Mouse (Mus musculus) CH12.LX (cell line): ENCODE measurements at regions not wholly inside any gene's neighbourhood (a gene's known extent, or its start where the extent isn't known, plus 50 kb on each side); places are given as distances from the start of the nearest gene placed in this dataset.

Experiments
- DNase-seq: peaks from one replicate; pipeline ENCODE4 v3.0.0-alpha.2; 2013; ENCODE audit errors: extremely low read depth
- H3K27ac ChIP-seq: 2 replicates; pipeline ENCODE4 v1.5.1; 2012; ENCODE audit warnings: low read depth, mild to moderate bottlenecking, control low read depth, moderate library complexity; ENCODE audit not compliant: insufficient read depth
- H3K27me3 ChIP-seq: replicated peaks from 2 replicates; pipeline ENCODE3; 2012; ENCODE audit warnings: inconsistent platforms
- H3K36me3 ChIP-seq, 2 experiments: replicated peaks in 1 of 2; 2 replicates each; pipeline versions ENCODE3 to v1.6.1; 2012; ENCODE audit warnings: inconsistent platforms in 1 of 2, low read length in 1 of 2, mild to moderate bottlenecking in 1 of 2, mixed read lengths in 1 of 2, moderate library complexity in 1 of 2; ENCODE audit not compliant: control insufficient read depth in 1 of 2, insufficient read depth in 1 of 2
- H3K4me1 ChIP-seq, 2 experiments: 2 replicates each; pipeline ENCODE4 v1.6.1; 2012; ENCODE audit warnings: inconsistent platforms in 1 of 2, moderate library complexity in 1 of 2; ENCODE audit not compliant: insufficient read depth in 2 of 2, control insufficient read depth in 1 of 2
- H3K4me2 ChIP-seq: 2 replicates; pipeline ENCODE4 v1.6.1; 2012; ENCODE audit warnings: low read depth, mild to moderate bottlenecking, control low read depth; ENCODE audit not compliant: poor library complexity, insufficient read depth, severe bottlenecking
- H3K4me3 ChIP-seq, 3 experiments: fragments of 150-350 bp in 1 of 3; sonication (generic) in 1 of 3; replicated peaks in 1 of 3; 2 replicates each; pipeline versions ENCODE3 to v1.5.1; 2011 to 2012; ENCODE audit warnings: low read depth in 2 of 3, low read length in 2 of 3, mild to moderate bottlenecking in 2 of 3, moderate library complexity in 2 of 3, control low read depth in 1 of 3, improper control_type of control experiment in 1 of 3, inconsistent platforms in 1 of 3, mixed read lengths in 1 of 3; ENCODE audit not compliant: poor library complexity in 1 of 3
- H3K79me2 ChIP-seq: replicated peaks from 2 replicates; pipeline ENCODE4 v1.6.1; 2012; ENCODE audit warnings: mild to moderate bottlenecking, moderate library complexity; ENCODE audit not compliant: control insufficient read depth, poor library complexity, insufficient read depth, severe bottlenecking; ENCODE audit errors: extremely low read depth
- H3K9ac ChIP-seq: 2 replicates; pipeline ENCODE4 v1.6.1; 2012; ENCODE audit warnings: low read depth, mild to moderate bottlenecking, control low read depth, moderate library complexity; ENCODE audit not compliant: insufficient read depth
- H3K9me3 ChIP-seq: replicated peaks from 2 replicates; pipeline ENCODE3; 2012; ENCODE audit warnings: low read length, inconsistent platforms, mixed read lengths
- CTCF ChIP-seq, 2 experiments: IDR thresholded peaks in 1 of 2; conservative IDR thresholded peaks in 1 of 2; 2 replicates each; pipeline ENCODE4 v1.5.1; 2011 to 2012; ENCODE audit warnings: low read depth in 2 of 2, low read length in 2 of 2, improper control_type of control experiment in 1 of 2, inconsistent platforms in 1 of 2, mild to moderate bottlenecking in 1 of 2, moderate library complexity in 1 of 2
- GABPA ChIP-seq: IDR thresholded peaks from 2 replicates; pipeline ENCODE4 v1.6.1; 2012; ENCODE audit warnings: low read depth, low read length, improper control_type of control experiment, inconsistent platforms; ENCODE audit not compliant: insufficient replicate concordance
- KAT2A ChIP-seq: IDR thresholded peaks from 2 replicates; pipeline ENCODE4 v1.6.1; 2012; ENCODE audit warnings: low read length, improper control_type of control experiment, inconsistent platforms; ENCODE audit not compliant: insufficient replicate concordance
- MAFK ChIP-seq: IDR thresholded peaks from 2 replicates; pipeline ENCODE4 v1.6.1; 2011; ENCODE audit warnings: low read length, improper control_type of control experiment; ENCODE audit not compliant: insufficient replicate concordance
- NELFE ChIP-seq: IDR thresholded peaks from 2 replicates; pipeline ENCODE4 v1.6.1; 2011; ENCODE audit warnings: low read depth, low read length, improper control_type of control experiment
- PAX5 ChIP-seq: IDR thresholded peaks from 2 replicates; pipeline ENCODE4 v1.6.1; 2012; ENCODE audit warnings: low read length, inconsistent platforms, mixed read lengths
- RAD21 ChIP-seq: IDR thresholded peaks from 2 replicates; pipeline ENCODE4 v1.6.1; 2011; ENCODE audit warnings: low read depth, mild to moderate bottlenecking, low read length, improper control_type of control experiment, moderate library complexity
- RCOR1 ChIP-seq: conservative IDR thresholded peaks from 2 replicates; pipeline ENCODE4 v1.6.1; 2012; ENCODE audit warnings: low read depth, mild to moderate bottlenecking, inconsistent platforms, low read length, improper control_type of control experiment
- SMC3 ChIP-seq: IDR thresholded peaks from 2 replicates; pipeline ENCODE4 v1.6.1; 2011; ENCODE audit warnings: low read depth, low read length, improper control_type of control experiment
- TCF12 ChIP-seq: IDR thresholded peaks from 2 replicates; pipeline ENCODE4 v1.6.1; 2014; ENCODE audit warnings: low read depth, mild to moderate bottlenecking, inconsistent platforms, low read length, improper control_type of control experiment
- UBTF ChIP-seq: IDR thresholded peaks from 2 replicates; pipeline ENCODE4 v1.6.1; 2012; ENCODE audit warnings: low read depth, mild to moderate bottlenecking, inconsistent platforms, low read length, improper control_type of control experiment, moderate library complexity
- USF2 ChIP-seq: conservative IDR thresholded peaks from 2 replicates; pipeline ENCODE4 v1.6.1; 2011; ENCODE audit warnings: low read depth, low read length, improper control_type of control experiment
- ZC3H11A ChIP-seq: IDR thresholded peaks from 2 replicates; pipeline ENCODE4 v1.6.1; 2012; ENCODE audit warnings: low read depth, mild to moderate bottlenecking, inconsistent platforms, low read length, improper control_type of control experiment
- dilution Hi-C: fragments of 300-500 bp; cut with MboI; formaldehyde crosslinking; loops from 2 replicates; pipeline ENCODE4 v1.14.3; 2020; ENCODE audit warnings: low sequenced_read_pairs; ENCODE audit not compliant: extremely low pct_unique_long_range_greater_than_20kb, extremely low pct_ligation_motif_present
- in situ Hi-C: fragments of 300-500 bp; cut with MboI; formaldehyde crosslinking; loops from 3 replicates; pipeline ENCODE4 v1.14.3; 2019; ENCODE audit warnings: low sequenced_read_pairs, low pct_ligation_motif_present, low pct_unique_long_range_greater_than_20kb, mixed read lengths

DNA sequence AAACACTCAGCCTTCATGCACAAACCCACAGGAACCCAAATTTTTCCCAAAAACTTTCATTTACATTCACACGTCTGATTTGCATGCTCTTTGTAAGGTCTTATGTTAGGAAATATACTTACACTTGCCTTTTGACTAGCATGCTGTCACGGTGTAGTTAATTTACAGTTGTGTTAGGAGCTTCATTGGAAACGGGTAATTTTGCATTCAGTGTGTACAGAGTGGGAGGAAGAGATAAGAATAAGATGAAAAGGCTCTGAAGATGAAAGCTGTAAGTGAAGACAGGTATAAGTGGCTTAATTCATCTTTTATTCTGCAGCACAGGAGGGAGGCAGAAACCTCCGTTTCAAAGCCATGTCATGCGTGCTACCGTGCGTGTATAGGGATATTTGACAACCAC, 136.2 kb downstream of the Nhlrc3 start:
- no peak for TF ChIP-seq RAD21
- no peak for TF ChIP-seq USF2
- no peak for TF ChIP-seq KAT2A
- Histone ChIP-seq H3K9me3 (no peaks in the 10 kb centered on the region), H3K4me2 (no peak overlapping the region), H3K79me2 (no peaks in the 10 kb centered on the region), H3K4me1 (peaks cover 4 to 8% of the 10 kb centered on the region in 2 experiments; a peak in 1 of 4 replicates), H3K27me3 (no peaks in the 10 kb centered on the region), H3K36me3 (no peaks in the 10 kb centered on the region), H3K4me3 (no peak overlapping the region), H3K27ac (no peak overlapping the region), H3K9ac (no peak overlapping the region)
- dilution Hi-C loops (no loop called here), in situ Hi-C loops (no loop called here)
- no peak for DNase-seq

DNA sequence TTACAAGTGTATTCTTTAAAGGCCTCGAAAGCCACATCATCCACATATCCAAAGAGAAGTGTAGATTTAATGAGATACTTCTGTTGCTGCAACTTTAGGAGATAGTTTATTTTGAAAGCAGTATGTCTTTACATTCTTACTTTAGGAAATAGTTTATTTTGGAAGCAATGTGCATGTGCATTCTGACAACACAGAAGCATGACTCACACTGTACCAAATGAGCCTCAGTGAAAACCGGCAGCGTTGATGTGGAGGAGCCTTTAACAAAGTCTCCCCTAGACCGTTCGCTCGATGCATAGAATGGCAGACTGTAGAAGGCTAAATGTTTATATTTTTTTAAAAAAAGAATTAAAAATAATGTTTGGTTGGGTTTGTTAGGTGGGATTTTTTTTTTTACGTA, 138.1 kb downstream of the Nhlrc3 start:
- in situ Hi-C loops = no loop called here
- Histone ChIP-seq H3K4me1 (0 out of 4 replicates have a peak, but pooled peaks cover 0 to 4% of the 10 kb centered on the region in 2 experiments), H3K27me3 (no peaks in the 10 kb centered on the region), H3K27ac (no peak overlapping the region), H3K79me2 (no peaks in the 10 kb centered on the region), H3K9me3 (no peaks in the 10 kb centered on the region), H3K36me3 (no peaks in the 10 kb centered on the region), H3K4me2 (no peak overlapping the region), H3K9ac (no peak overlapping the region), H3K4me3 (no peak overlapping the region)
- dilution Hi-C loops = no loop called here
- no peak for DNase-seq
- no peak for TF ChIP-seq SMC3
- TF ChIP-seq ZC3H11A = no peak
- TF ChIP-seq TCF12 = no peak
- no peak for TF ChIP-seq PAX5
- TF ChIP-seq UBTF = no peak
- no peak for TF ChIP-seq GABPA

DNA sequence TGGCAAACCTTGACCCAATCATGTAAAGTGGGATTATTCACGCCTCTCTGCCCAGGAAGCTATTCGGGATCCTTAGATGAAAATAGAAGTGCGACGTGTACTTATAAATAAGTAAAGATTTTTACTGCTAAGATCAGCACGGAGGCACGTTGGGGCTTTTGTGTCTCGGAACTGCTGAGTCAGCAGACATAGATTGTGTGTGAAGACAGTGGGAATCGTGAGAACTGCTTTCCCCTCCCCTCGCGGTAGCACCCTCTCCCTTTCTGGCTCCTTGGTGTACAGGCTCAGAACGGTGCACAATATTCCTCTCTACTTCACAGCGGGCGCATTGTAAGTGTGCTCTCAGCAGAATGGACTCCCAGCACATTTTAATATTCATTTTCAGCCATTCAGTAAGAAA, 138.7 kb downstream of the Nhlrc3 start:
- Histone ChIP-seq H3K27me3 (no peaks in the 10 kb centered on the region), H3K9ac (no peak overlapping the region), H3K4me1 (0 out of 4 replicates have a peak, but pooled peaks cover 0 to 4% of the 10 kb centered on the region in 2 experiments), H3K4me2 (no peak overlapping the region), H3K4me3 (no peak overlapping the region), H3K9me3 (no peaks in the 10 kb centered on the region), H3K36me3 (no peaks in the 10 kb centered on the region), H3K79me2 (no peaks in the 10 kb centered on the region), H3K27ac (no peak overlapping the region)
- TF ChIP-seq NELFE (no peak), CTCF (conservative IDR thresholded peaks at IDR 0.05 in 1 of 2, IDR thresholded peaks at IDR 0.05 in 1 of 2; ENCODE audit: low read depth in 2 of 2, low read length in 2 of 2) (no peak), RCOR1 (no peak), MAFK (peak; percentile 94)
- dilution Hi-C loops = no loop called here
- no peak for DNase-seq
- in situ Hi-C loops = no loop called here
